Mouse (Mus musculus) WW6 (cell line): ENCODE results near the gene Olfr322.
"Not testable (repeated sequence)": the region's sequence is repeated elsewhere in the genome, so short reads cannot be mapped to it uniquely, and the experiment has no call there.

ENCODE experiments used
- DNase-seq: peaks from one replicate; pipeline ENCODE4 v3.0.0-alpha.2; 2013; ENCODE audit warnings: low read depth, low spot score

The Olfr322 gene

GRCm38 (mm10) chr11:58658596-58658995 lies at the start of gene Olfr322:
Gene Olfr322, plus strand, starts transcription at chr11:58658782.
- no peak for DNase-seq

DNA sequence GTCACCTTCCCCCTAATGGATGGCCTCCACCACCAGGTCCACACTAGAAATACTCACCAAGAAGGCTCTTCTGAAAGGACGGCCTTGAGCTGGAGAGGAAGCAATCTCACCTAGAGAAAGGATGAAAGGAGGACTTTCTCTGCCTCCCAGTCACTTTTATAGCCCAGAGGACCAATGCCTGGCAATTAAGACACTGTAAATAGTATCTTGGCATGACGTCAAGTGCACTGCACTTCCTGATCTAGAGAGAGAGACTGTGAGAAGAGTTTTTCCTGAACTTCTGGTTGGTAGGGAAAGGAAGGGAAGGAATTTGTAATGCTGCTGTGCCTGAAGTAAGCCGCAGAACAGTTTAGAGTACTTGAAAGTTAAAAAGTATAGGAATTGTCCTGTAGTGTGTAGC lies 45.2 kb upstream of the Olfr322 start:
- no peak for DNase-seq

DNA sequence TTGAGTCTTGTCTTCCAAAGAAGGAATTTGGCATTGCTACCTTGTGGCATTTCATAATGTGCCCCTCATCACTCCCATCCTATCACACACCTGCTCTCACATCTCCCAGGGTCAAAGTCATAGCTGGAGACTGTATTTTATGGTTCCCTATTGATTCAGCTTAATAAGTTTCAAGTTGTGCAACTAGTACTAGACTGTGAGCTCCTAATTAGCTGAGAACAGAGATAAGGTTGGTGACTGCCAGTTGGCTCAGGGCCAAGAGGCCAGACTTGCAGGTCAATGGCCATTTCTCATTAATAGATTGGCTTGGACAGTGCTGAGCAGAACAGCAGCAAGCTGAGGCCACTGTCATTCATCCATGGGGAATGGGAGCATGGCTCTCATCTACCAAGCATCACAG lies 44.1 kb upstream of the Olfr322 start:
- DNase-seq, result no peak

DNA sequence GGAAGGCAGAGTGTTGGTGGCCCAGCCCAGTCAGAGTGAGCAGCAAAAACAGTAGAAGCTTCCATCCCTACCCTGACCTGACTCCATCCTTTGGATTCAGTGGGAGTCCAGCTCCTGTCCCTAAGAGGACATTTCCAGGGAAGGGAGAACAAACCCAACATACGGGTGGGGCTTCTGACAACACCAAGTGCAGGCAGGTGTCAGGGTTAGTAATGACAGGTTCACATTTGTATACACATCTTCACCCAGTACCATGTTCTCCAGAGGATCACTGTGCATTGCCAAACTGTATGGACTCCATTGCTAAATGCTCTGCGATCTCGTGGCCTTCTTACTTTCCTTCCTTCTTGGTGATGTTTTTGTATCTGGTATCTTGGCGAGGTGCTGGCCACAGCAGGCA lies 42.6 kb upstream of the Olfr322 start, which contains the start of gene 2210407C18Rik:
Gene 2210407C18Rik (minus strand): TSS at position 101 of the 400 bp plus-strand sequence.
- DNase-seq, result no peak

- DNase-seq, result no peak
Observed at GRCm38 (mm10) chr11:58618369-58618768, 40.2 kb upstream of the Olfr322 start.

GRCm38 (mm10) chr11:58618793-58619192 lies 39.8 kb upstream of the Olfr322 start:
- DNase-seq, result no peak

- no peak for DNase-seq
Observed at GRCm38 (mm10) chr11:58626146-58626545, 32.4 kb upstream of the Olfr322 start.

GRCm38 (mm10) chr11:58630401-58630800 lies 28.2 kb upstream of the Olfr322 start, which contains the start of gene Olfr323:
Gene Olfr323, minus strand, starts transcription at chr11:58630501.
- DNase-seq, result no peak

- DNase-seq, result no peak
Observed at GRCm38 (mm10) chr11:58634878-58635277, 23.7 kb upstream of the Olfr322 start.

DNA sequence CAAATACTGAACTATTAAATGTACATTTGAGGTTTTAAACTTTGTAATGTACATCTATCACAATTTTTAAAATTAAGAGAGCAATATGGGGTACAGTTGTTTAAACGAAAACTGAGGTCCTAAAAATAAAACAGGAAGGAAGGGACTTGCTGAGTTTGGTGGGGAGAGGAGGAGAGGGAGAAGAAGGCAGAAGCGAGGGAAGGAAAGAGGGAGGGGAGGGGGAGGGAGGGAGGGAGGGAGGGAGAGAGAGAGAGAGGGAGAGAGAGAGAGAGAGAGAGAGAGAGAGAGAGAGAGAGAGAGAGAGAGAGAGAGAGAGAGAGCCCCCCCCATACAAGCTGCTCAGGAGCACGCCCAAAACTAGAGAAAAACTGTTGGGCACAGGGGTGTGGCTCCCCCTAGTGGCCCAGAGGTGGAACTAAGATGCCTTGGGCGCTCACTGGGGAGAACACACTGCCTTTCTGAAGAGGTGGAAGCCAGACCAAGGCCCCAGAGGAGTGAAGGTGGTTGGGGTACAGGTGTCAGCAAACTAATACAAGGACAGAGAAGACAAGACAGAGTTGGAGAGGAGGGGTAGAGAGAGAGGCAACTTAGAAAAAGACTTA lies 22.1 kb upstream of the Olfr322 start:
- no peak for DNase-seq

DNA sequence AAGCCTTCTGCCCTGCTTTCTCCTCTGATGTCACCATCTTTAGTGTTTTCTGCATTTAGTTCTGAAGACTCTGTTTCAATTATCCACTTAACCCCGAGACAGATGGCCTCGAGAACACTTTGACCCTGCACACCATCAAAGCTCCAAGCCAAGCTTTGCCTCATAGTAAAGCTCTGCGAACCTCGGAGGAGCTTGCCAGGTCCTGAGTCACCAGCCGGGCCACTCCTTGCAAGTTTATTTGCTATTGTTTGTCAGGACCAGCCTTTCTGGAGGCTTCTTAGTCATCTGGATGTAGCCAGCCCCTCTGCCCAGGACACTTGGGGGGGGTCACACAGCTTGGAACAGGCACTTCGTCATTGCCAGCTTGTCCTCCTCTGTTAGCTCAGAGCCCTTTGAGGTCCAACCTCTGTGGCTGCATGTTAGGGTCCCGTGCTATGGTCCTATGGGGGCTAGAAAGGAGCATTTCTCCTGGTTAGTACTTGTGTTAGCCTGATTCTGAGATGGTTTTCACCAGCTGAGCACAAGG lies 20.3 kb upstream of the Olfr322 start:
- no peak for DNase-seq

DNA sequence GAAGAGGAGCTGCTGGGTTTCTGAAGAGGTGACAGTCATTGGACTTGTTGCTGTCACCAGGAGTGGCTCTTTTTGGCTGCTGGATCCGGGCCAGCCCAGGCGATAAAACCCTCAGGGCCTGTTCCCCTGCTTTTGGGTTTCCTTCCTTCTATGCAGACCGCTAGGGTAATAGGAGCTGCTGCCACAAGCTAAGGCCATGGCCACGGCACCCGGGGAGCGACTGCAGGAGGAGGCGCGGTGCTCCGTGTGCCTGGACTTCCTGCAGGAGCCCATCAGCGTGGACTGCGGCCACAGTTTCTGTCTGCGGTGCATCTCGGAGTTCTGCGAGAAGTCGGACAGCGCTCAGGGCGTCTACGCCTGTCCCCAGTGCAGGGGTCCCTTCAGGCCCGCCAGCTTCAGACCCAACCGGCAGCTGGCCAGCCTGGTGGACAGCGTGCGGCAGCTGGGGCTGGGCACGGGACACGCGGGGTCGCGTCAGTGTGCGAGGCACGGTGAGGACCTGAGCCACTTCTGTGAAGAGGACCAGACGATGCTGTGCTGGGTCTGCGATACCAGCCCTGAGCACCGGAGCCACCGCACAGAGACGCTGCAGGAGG lies 18.2 kb upstream of the Olfr322 start, which contains the start of gene Trim58:
Gene Trim58 (plus strand): TSS at position 194 of the 596 bp plus-strand sequence.
- no peak for DNase-seq

GRCm38 (mm10) chr11:58641057-58641456 lies 17.5 kb upstream of the Olfr322 start:
- no peak for DNase-seq

GRCm38 (mm10) chr11:58641638-58642358 lies 16.8 kb upstream of the Olfr322 start:
- no peak for DNase-seq

GRCm38 (mm10) chr11:58643350-58643749 lies 15.2 kb upstream of the Olfr322 start:
- DNase-seq, result peak; percentile 49

GRCm38 (mm10) chr11:58655151-58655550 lies 3.4 kb upstream of the Olfr322 start:
- no peak for DNase-seq

GRCm38 (mm10) chr11:58669252-58669651 lies 10.7 kb downstream of the Olfr322 start:
- DNase-seq, result no peak

GRCm38 (mm10) chr11:58671825-58672224 lies 13.2 kb downstream of the Olfr322 start:
- no peak for DNase-seq

- no peak for DNase-seq
Observed at GRCm38 (mm10) chr11:58680799-58681198, 22.2 kb downstream of the Olfr322 start, which contains the start of gene Olfr320. Gene Olfr320, plus strand, starts transcription at chr11:58681099.

DNA sequence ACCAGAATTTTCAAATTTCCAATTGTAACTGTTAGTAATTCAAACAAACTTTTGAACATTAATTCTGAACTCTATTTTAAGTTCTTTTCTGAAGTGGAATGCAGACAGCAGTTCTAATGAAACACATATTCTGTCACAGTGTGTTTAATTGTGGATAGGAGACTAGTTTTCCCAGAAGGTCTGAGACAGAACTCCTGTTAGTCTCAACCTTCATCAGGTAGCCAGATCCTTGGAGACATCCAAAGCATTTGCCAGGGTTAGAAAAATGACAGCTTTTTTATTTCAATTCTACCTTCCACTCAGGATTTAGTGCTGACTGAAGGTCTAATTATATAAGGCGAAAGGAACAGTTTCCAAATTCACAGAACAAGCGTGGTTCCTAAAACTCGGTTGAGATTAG lies 40.3 kb downstream of the Olfr322 start, which contains the start of gene Olfr319:
Gene Olfr319 (plus strand): TSS at position 301 of the 400 bp plus-strand sequence.
- DNase-seq, result no peak

DNA sequence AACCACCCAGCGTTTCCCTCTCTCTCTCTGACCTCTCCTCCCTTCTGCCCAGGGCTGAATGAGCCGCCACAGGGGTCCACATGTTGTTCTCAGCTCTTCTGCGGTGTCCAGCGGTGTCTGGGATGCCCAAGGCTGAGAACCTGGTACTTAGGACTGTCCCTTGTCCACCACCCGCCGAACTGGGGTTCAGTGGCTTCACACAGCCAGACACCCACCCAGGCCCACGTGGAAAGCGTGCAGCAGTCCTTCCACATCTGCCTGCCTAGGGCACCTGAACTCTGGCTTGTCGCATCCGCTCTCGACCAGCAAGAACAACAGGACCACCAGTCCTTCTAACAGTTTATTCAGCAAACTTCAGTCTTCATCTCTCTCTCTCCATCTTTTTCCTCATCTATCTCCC lies 50.5 kb downstream of the Olfr322 start:
- no peak for DNase-seq

GRCm38 (mm10) chr11:58717723-58718122 lies 59.1 kb downstream of the Olfr322 start:
- DNase-seq, result not testable (repeated sequence)
